ENCODE assay signal across 13 mouse cellular contexts in genomic region chr17:84266161-84266948, GRCm38 (mm10).
A peak's percentile ranks its signal among the peaks of the same experiment; 100 is the strongest.
DNase-seq lines count a peak whose midpoint lies in the region; ATAC-seq and TF ChIP-seq lines count a peak whose summit lies in the region.
"Had no signal": no experiment of that assay in that cellular context is flagged by ENCODE, and none has a peak within 500 bp of the region (broad histone marks: within the 10 kb centered on the region; RNA-seq: fewer than 3 reads in every experiment).

No protein-coding gene starts in this region.

- no peak for ATAC-seq in embryonic facial prominence, embryonic 14.5 days (ENCODE audit: low read depth)
- peak; percentile 46 for ATAC-seq in heart, embryonic 16.5 days (replicated peaks; ENCODE audit: extremely low read depth, insufficient read depth, low FRiP score)
- no peak for ATAC-seq in liver, embryonic 16.5 days (ENCODE audit: low read depth)
- ATAC-seq: inflammation-experienced regulatory T-cells, adult 6 months had no signal

- 75% methylated on average over 3 of the region's 3 CpGs for WGBS in kidney, adult 2 months
- 83% methylated on average over 3 of the region's 3 CpGs for WGBS in embryonic facial prominence, embryonic 14.5 days
- 47% methylated on average over 3 of the region's 3 CpGs for WGBS in heart, embryonic 16.5 days
- WGBS in liver, embryonic 16.5 days (ENCODE audit: insufficient replicate concordance): 75% methylated on average over 3 of the region's 3 CpGs

- no peaks in the 10 kb centered on the region for H3K9me3 ChIP-seq in embryonic facial prominence, embryonic 14.5 days (ENCODE audit: control insufficient read depth, low read length)
- H3K9me3 ChIP-seq in heart, embryonic 16.5 days (replicated peaks; ENCODE audit: control insufficient read depth, low read length): no peaks in the 10 kb centered on the region
- no peaks in the 10 kb centered on the region for H3K9me3 ChIP-seq in liver, embryonic 16.5 days (replicated peaks; ENCODE audit: control insufficient read depth, low read length)
- H3K9me3 ChIP-seq: neural tube, embryonic 12.5 days had no signal

- no peak for TF ChIP-seq POLR2A in kidney, adult 2 months (IDR thresholded peaks at IDR 0.05; ENCODE audit: low read depth, low read length)

- no peak for DNase-seq in kidney, adult 2 months
- DNase-seq in kidney, adult 18-20 months: no peak
- DNase-seq in embryonic facial prominence, embryonic 14.5 days (ENCODE audit: low spot score): no peak
- no peak for DNase-seq in layer of hippocampus, postnatal 14 days (ENCODE audit: low spot score in 2 of 2)
- DNase-seq in frontal cortex, adult 2 months (ENCODE audit: extremely low spot score in 1 of 2, low spot score in 1 of 2): no peak
- no peak for DNase-seq in urinary bladder, postnatal 10 days (ENCODE audit: low spot score)
- DNase-seq: cerebellum, postnatal 25 days; gastrocnemius, postnatal 25 days had no signal

- peaks cover 6% of the 10 kb centered on the region; the same call in 1 of the 2 replicates for H3K4me1 ChIP-seq in kidney, adult 2 months (ENCODE audit: control insufficient read depth, insufficient read depth, low read length)
- H3K4me1 ChIP-seq in embryonic facial prominence, embryonic 14.5 days (ENCODE audit: control insufficient read depth, insufficient read depth, low read length): peaks cover 25% of the 10 kb centered on the region
- H3K4me1 ChIP-seq in heart, embryonic 16.5 days (ENCODE audit: control insufficient read depth, insufficient read depth, low read length): peaks cover 30% of the 10 kb centered on the region
- H3K4me1 ChIP-seq in liver, embryonic 16.5 days (ENCODE audit: control insufficient read depth, low read depth, low read length): peaks cover 32% of the 10 kb centered on the region
- H3K4me1 ChIP-seq: neural tube, embryonic 12.5 days had no signal

- no peak overlapping the region for H3K4me3 ChIP-seq in kidney, adult 2 months (ENCODE audit: insufficient read depth, low read depth, low read length)
- no peak overlapping the region for H3K4me3 ChIP-seq in embryonic facial prominence, embryonic 14.5 days (ENCODE audit: low read depth, low read length)
- H3K4me3 ChIP-seq in heart, embryonic 16.5 days (ENCODE audit: low read length): no peak overlapping the region
- no peak overlapping the region for H3K4me3 ChIP-seq in liver, embryonic 16.5 days (ENCODE audit: low read depth, low read length)
- H3K4me3 ChIP-seq: neural tube, embryonic 12.5 days had no signal

- H3K4me2 ChIP-seq in embryonic facial prominence, embryonic 14.5 days (ENCODE audit: low read depth, low read length): no peak overlapping the region
- no peak overlapping the region for H3K4me2 ChIP-seq in heart, embryonic 16.5 days (ENCODE audit: low read depth, low read length)
- no peak overlapping the region for H3K4me2 ChIP-seq in liver, embryonic 16.5 days (ENCODE audit: low read depth, low read length)
- H3K4me2 ChIP-seq: midbrain, embryonic 11.5 days; neural tube, embryonic 12.5 days had no signal

- H3K27ac ChIP-seq in kidney, adult 2 months (ENCODE audit: insufficient read depth, low read depth, low read length): peak overlapping the region; percentile 12
- peak overlapping the region; percentile 5; the same call in 1 of the 2 replicates for H3K27ac ChIP-seq in embryonic facial prominence, embryonic 14.5 days (replicated peaks; ENCODE audit: low read depth, low read length)
- peak overlapping the region; percentile 68 for H3K27ac ChIP-seq in heart, embryonic 16.5 days (ENCODE audit: low read length)
- H3K27ac ChIP-seq in liver, embryonic 16.5 days (ENCODE audit: low read length): peak overlapping the region; percentile 48
- H3K27ac ChIP-seq: neural tube, embryonic 12.5 days had no signal

- no peaks in the 10 kb centered on the region for H3K36me3 ChIP-seq in kidney, adult 2 months (ENCODE audit: control insufficient read depth, insufficient read depth, low read length)
- no peaks in the 10 kb centered on the region; the same call in 1 of the 2 replicates for H3K36me3 ChIP-seq in embryonic facial prominence, embryonic 14.5 days (ENCODE audit: control insufficient read depth, insufficient read depth, low read length)
- H3K36me3 ChIP-seq in heart, embryonic 16.5 days (ENCODE audit: control insufficient read depth, insufficient read depth): no peaks in the 10 kb centered on the region
- no peaks in the 10 kb centered on the region for H3K36me3 ChIP-seq in liver, embryonic 16.5 days (ENCODE audit: control insufficient read depth, insufficient read depth)
- H3K36me3 ChIP-seq: neural tube, embryonic 12.5 days had no signal

- H3K27me3 ChIP-seq in kidney, adult 2 months (replicated peaks; ENCODE audit: control insufficient read depth, insufficient read depth, low read length): no peaks in the 10 kb centered on the region
- H3K27me3 ChIP-seq in embryonic facial prominence, embryonic 14.5 days (replicated peaks; ENCODE audit: control insufficient read depth, insufficient read depth, low read length): no peaks in the 10 kb centered on the region
- no peaks in the 10 kb centered on the region for H3K27me3 ChIP-seq in heart, embryonic 16.5 days (ENCODE audit: control insufficient read depth, insufficient read depth, low read length)
- no peaks in the 10 kb centered on the region for H3K27me3 ChIP-seq in liver, embryonic 16.5 days (ENCODE audit: control insufficient read depth, insufficient read depth, low read depth, low read length)
- H3K27me3 ChIP-seq: neural tube, embryonic 12.5 days had no signal

- H3K9ac ChIP-seq in embryonic facial prominence, embryonic 14.5 days (ENCODE audit: low read depth, low read length): no peak overlapping the region
- H3K9ac ChIP-seq in heart, embryonic 16.5 days (ENCODE audit: low read length): no peak overlapping the region
- H3K9ac ChIP-seq in liver, embryonic 16.5 days (ENCODE audit: low read depth, low read length): no peak overlapping the region
- H3K9ac ChIP-seq: neural tube, embryonic 12.5 days had no signal

- no peak for TF ChIP-seq CTCF in kidney, adult 2 months (conservative IDR thresholded peaks at IDR 0.05; ENCODE audit: insufficient read depth, insufficient read length, low read depth, low read length)

Comparison
In these comparisons a context has a peak if more than half of its experiments do, and no peak if none do; other contexts are left out.
1. H3K27ac ChIP-seq: peak in every context shown above with its lines; median percentile 68 in heart, embryonic 16.5 days; 48 in liver, embryonic 16.5 days; 12 in kidney, adult 2 months; 5 in embryonic facial prominence, embryonic 14.5 days.